In genomic region chr11:46275302-46275701, GRCm38 (mm10) we compare ENCODE assay signal across 9 mouse cellular contexts. TPM values are rescaled to one million over a fixed set of nuclear protein-coding genes. Genes with fewer than 3 reads are reported as not detected.
A peak's percentile ranks its signal among the peaks of the same experiment; 100 is the strongest.
DNase-seq lines count a peak whose midpoint lies in the region; ATAC-seq and TF ChIP-seq lines count a peak whose summit lies in the region.
"Had no signal": no experiment of that assay in that cellular context is flagged by ENCODE, and none has a peak within 500 bp of the region (broad histone marks: within the 10 kb centered on the region; RNA-seq: fewer than 3 reads in every experiment).

No protein-coding gene starts in this region.

- peak; percentile 90 for TF ChIP-seq CTCF in ES-Bruce4 (IDR thresholded peaks at IDR 0.05; ENCODE audit: low read depth, low read length)

- intact Hi-C loops in heart, postnatal 36 days (cut with DNase I), result no loop called here

- 13% methylated on average over 6 of the region's 6 CpGs for WGBS in forebrain, embryonic 12.5 days
- 8% methylated on average over 6 of the region's 6 CpGs for WGBS in lung, embryonic 15.5 days

- H3K27me3 ChIP-seq in ES-Bruce4 (ENCODE audit: control insufficient read depth, insufficient read depth, low read length, poor library complexity, severe bottlenecking), result no peaks in the 10 kb centered on the region
- no peaks in the 10 kb centered on the region for H3K27me3 ChIP-seq in forebrain, embryonic 12.5 days
- no peaks in the 10 kb centered on the region for H3K27me3 ChIP-seq in lung, embryonic 15.5 days
- H3K27me3 ChIP-seq: heart, embryonic 15.5 days had no signal

- no peak for TF ChIP-seq POLR2A in ES-Bruce4 (IDR thresholded peaks at IDR 0.05; ENCODE audit: insufficient read depth, low read length)

- ATAC-seq in forebrain, embryonic 12.5 days (ENCODE audit: low FRiP score), result peak; percentile 81
- ATAC-seq in lung, embryonic 15.5 days (ENCODE audit: borderline replicate concordance, extremely low read depth, low FRiP score, low TSS enrichment), result peak; percentile 63; the same call in 1 of the 2 replicates

- H3K4me3 ChIP-seq in ES-Bruce4 (ENCODE audit: low read depth, low read length), result no peak overlapping the region
- H3K4me3 ChIP-seq in forebrain, embryonic 12.5 days (replicated peaks), result no peak overlapping the region
- H3K4me3 ChIP-seq in lung, embryonic 15.5 days, result no peak overlapping the region
- H3K4me3 ChIP-seq: heart, embryonic 15.5 days had no signal

- H3K9me3 ChIP-seq in ES-Bruce4 (replicated peaks; ENCODE audit: control insufficient read depth, insufficient read depth, low read length, poor library complexity, severe bottlenecking), result no peaks in the 10 kb centered on the region
- no peaks in the 10 kb centered on the region for H3K9me3 ChIP-seq in forebrain, embryonic 12.5 days
- H3K9me3 ChIP-seq in lung, embryonic 15.5 days, result no peaks in the 10 kb centered on the region
- H3K9me3 ChIP-seq: heart, embryonic 15.5 days had no signal

- H3K36me3 ChIP-seq in ES-Bruce4 (ENCODE audit: control insufficient read depth, insufficient read depth, low read length, poor library complexity, severe bottlenecking), result no peaks in the 10 kb centered on the region; the same call in 1 of the 2 replicates
- peaks cover 76% of the 10 kb centered on the region for H3K36me3 ChIP-seq in forebrain, embryonic 12.5 days (replicated peaks)
- H3K36me3 ChIP-seq in lung, embryonic 15.5 days, result no peaks in the 10 kb centered on the region
- H3K36me3 ChIP-seq: heart, embryonic 15.5 days had no signal

- no peak overlapping the region for H3K27ac ChIP-seq in ES-Bruce4 (ENCODE audit: insufficient read depth, low read length)
- H3K27ac ChIP-seq in forebrain, embryonic 12.5 days, result no peak overlapping the region
- no peak overlapping the region for H3K27ac ChIP-seq in lung, embryonic 15.5 days
- H3K27ac ChIP-seq: heart, embryonic 15.5 days had no signal

- H3K4me2 ChIP-seq in forebrain, embryonic 12.5 days, result no peak overlapping the region
- H3K4me2 ChIP-seq in lung, embryonic 15.5 days, result no peak overlapping the region
- H3K4me2 ChIP-seq: heart, embryonic 15.5 days had no signal

- no peaks in the 10 kb centered on the region for H3K4me1 ChIP-seq in ES-Bruce4 (ENCODE audit: control insufficient read depth, insufficient read depth, low read length)
- no peaks in the 10 kb centered on the region for H3K4me1 ChIP-seq in forebrain, embryonic 12.5 days
- H3K4me1 ChIP-seq in lung, embryonic 15.5 days, result no peaks in the 10 kb centered on the region
- H3K4me1 ChIP-seq: heart, embryonic 15.5 days had no signal

- H3K9ac ChIP-seq in ES-Bruce4 (ENCODE audit: low read depth, poor library complexity, severe bottlenecking), result no peak overlapping the region
- no peak overlapping the region for H3K9ac ChIP-seq in forebrain, embryonic 12.5 days
- no peak overlapping the region for H3K9ac ChIP-seq in lung, embryonic 15.5 days
- H3K9ac ChIP-seq: heart, embryonic 15.5 days had no signal

- no peak for TF ChIP-seq EP300 in ES-Bruce4 (IDR thresholded peaks at IDR 0.05; ENCODE audit: insufficient read depth, low read depth, low read length)

- peak; percentile 69 for DNase-seq in c-Kit-positive CD71-negative TER-119-negative erythroid progenitor cells, embryonic 14.5 days (ENCODE audit: low read depth)
- DNase-seq in heart, postnatal 36 days, result peak; percentile 65 to 76
- DNase-seq in layer of hippocampus, adult 18-20 months (ENCODE audit: low spot score in 2 of 2), result peak; percentile 71 to 92
- DNase-seq in ovary, adult 18-20 months (ENCODE audit: low spot score), result peak; percentile 57
- DNase-seq in thymus, adult 18-20 months, result peak; percentile 75 to 85

RNA-seq across cellular contexts. Expression of gene Cyfip2, which starts 37.4 kb away (rescaled TPM):
- polyA plus RNA-seq in ES-Bruce4 (2011; ENCODE audit: insufficient read depth, insufficient read length, low read depth, missing spikeins), result 31.2 and 33.1 TPM in 2 replicates
- 55.7 and 64.2 TPM in 2 replicates for polyA plus RNA-seq in forebrain, embryonic 12.5 days (2016; fragmentation: Nextera tagmentation; extraction: Ambion mirVana)
- 10 to 100 TPM; 61.9 to 65.1 TPM for total RNA-seq in heart, postnatal 36 days (2021)
- 100 to 1,000 TPM; 536 to 551 TPM for total RNA-seq in layer of hippocampus, adult 18-20 months (2021)
- polyA plus RNA-seq in lung, embryonic 15.5 days (2015; fragmentation: Nextera tagmentation; extraction: Ambion mirVana), result 6.5 and 7.8 TPM in 2 replicates

RNA-seq across cellular contexts. Expression of gene Fndc9, which starts 40.0 kb away (rescaled TPM):
- polyA plus RNA-seq in ES-Bruce4 (2011; ENCODE audit: insufficient read depth, insufficient read length, low read depth, missing spikeins), result not detected in 2 replicates
- 1.1 and 1.7 TPM in 2 replicates for polyA plus RNA-seq in forebrain, embryonic 12.5 days (2016; fragmentation: Nextera tagmentation; extraction: Ambion mirVana)
- not detected for total RNA-seq in heart, postnatal 36 days (2021)
- total RNA-seq in layer of hippocampus, adult 18-20 months (2021), result 1 to 10 TPM in 1 of 2 experiments, under 1 TPM in 1; 0.63 to 1.3 TPM
- 0.09 TPM in 2 replicates for polyA plus RNA-seq in lung, embryonic 15.5 days (2015; fragmentation: Nextera tagmentation; extraction: Ambion mirVana)
- polyA plus RNA-seq: heart, embryonic 15.5 days had no signal
